19 mouse cellular contexts compared by ENCODE assay signal in the genomic region with DNA sequence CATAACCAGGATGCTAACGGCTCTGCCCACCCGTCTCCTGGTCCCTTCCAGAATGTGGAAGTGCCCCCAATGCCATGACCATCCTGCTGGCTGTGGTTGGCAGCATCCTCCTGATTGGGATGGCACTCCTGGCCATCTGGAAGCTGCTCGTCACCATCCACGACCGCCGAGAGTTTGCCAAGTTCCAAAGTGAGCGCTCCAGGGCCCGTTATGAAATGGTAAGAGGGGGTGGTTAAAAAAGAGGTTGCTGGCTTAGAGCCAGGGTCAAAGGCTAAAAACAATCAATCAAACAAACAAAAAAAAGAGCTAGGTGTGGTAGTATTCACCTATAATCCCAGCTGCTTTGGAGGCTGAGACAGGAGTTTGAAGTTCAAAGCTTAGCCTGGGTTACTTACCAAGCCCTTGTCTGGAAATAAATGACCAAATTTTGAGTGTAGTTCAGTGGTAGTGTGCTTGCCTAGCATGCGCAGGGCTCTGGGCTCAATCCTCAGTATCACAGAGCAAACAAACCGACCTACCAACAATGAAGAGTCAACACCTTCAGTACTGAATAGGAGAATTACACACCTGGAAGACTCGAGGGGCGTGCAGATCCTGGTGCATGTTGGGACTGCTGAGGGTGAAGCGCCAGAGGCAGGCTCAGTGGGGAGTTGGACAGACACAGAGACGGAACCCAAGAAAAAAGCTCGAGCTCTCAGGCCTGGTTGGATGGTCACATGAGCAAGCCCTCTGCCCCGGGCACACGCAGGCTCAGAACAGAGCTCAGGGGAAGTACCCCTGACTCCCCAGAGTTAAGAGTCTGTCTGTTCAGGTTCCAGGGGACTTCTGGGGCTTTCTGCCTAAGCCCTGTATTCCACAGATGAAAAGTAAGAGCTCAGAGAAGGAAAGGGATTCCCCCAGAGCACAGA. TPM values are rescaled to one million over a fixed set of nuclear protein-coding genes. Genes with fewer than 3 reads are reported as not detected.
A peak's percentile ranks its signal among the peaks of the same experiment; 100 is the strongest.
DNase-seq lines count a peak whose midpoint lies in the region; ATAC-seq and TF ChIP-seq lines count a peak whose summit lies in the region.
"Had no signal": no experiment of that assay in that cellular context is flagged by ENCODE, and none has a peak within 500 bp of the region (broad histone marks: within the 10 kb centered on the region; RNA-seq: fewer than 3 reads in every experiment).

No protein-coding gene starts in this region.

- TF ChIP-seq CTCF in liver, postnatal 0 days (IDR thresholded peaks at IDR 0.05; ENCODE audit: low read depth), result no peak

- H3K9me3 ChIP-seq in kidney, embryonic 15.5 days (replicated peaks), result no peaks in the 10 kb centered on the region
- H3K9me3 ChIP-seq in embryonic facial prominence, embryonic 12.5 days, result no peaks in the 10 kb centered on the region
- no peaks in the 10 kb centered on the region for H3K9me3 ChIP-seq in liver, postnatal 0 days (ENCODE audit: low read length)
- H3K9me3 ChIP-seq in intestine, embryonic 16.5 days (ENCODE audit: control insufficient read depth, low read length), result no peaks in the 10 kb centered on the region
- H3K9me3 ChIP-seq: forebrain, embryonic 13.5 days; midbrain, embryonic 13.5 days had no signal

- ATAC-seq in kidney, embryonic 15.5 days (replicated peaks; ENCODE audit: low FRiP score), result no peak
- ATAC-seq in embryonic facial prominence, embryonic 12.5 days (ENCODE audit: insufficient number of reproducible peaks, insufficient read depth, low FRiP score, low TSS enrichment), result no peak
- peak; percentile 80 for ATAC-seq in liver, postnatal 0 days
- no peak for ATAC-seq in intestine, embryonic 16.5 days
- ATAC-seq: activated CD4-positive, CD25-positive, alpha-beta regulatory T cell, adult 4 months; forebrain, embryonic 13.5 days; hindbrain, embryonic 16.5 days; midbrain, embryonic 13.5 days had no signal

- no peak overlapping the region for H3K4me2 ChIP-seq in kidney, embryonic 15.5 days
- H3K4me2 ChIP-seq in embryonic facial prominence, embryonic 12.5 days (replicated peaks), result no peak overlapping the region
- H3K4me2 ChIP-seq in liver, postnatal 0 days (ENCODE audit: low read depth, low read length), result no peak overlapping the region
- H3K4me2 ChIP-seq in intestine, embryonic 16.5 days (ENCODE audit: low read depth, low read length), result no peak overlapping the region
- H3K4me2 ChIP-seq: forebrain, embryonic 13.5 days; midbrain, embryonic 13.5 days had no signal

- no peak overlapping the region for H3K27ac ChIP-seq in kidney, embryonic 15.5 days
- H3K27ac ChIP-seq in embryonic facial prominence, embryonic 12.5 days, result 0 out of 2 replicates have a peak overlapping the region, but pooled peaks have one; percentile 6
- H3K27ac ChIP-seq in liver, postnatal 0 days (ENCODE audit: low read depth), result peak overlapping the region; percentile 67
- no peak overlapping the region for H3K27ac ChIP-seq in intestine, embryonic 16.5 days (ENCODE audit: low read length)
- H3K27ac ChIP-seq: forebrain, embryonic 13.5 days; midbrain, embryonic 13.5 days had no signal

- peak; percentile 58 for DNase-seq in cerebellum, adult 9-11 months
- no peak for DNase-seq in cerebellum, postnatal 25 days
- peak; percentile 47 to 63 for DNase-seq in kidney, adult 8-10 months
- DNase-seq in liver, postnatal 0 days, result peak; percentile 62
- no peak for DNase-seq in thymus, postnatal 14 days
- DNase-seq: adrenal gland, postnatal 36 days; heart, adult 18-20 months; heart, postnatal 10 days; kidney, adult 18-20 months; lung, postnatal 36 days; spleen, adult 18-20 months had no signal

- H3K4me3 ChIP-seq in kidney, embryonic 15.5 days (replicated peaks), result no peak overlapping the region
- no peak overlapping the region for H3K4me3 ChIP-seq in embryonic facial prominence, embryonic 12.5 days
- H3K4me3 ChIP-seq in liver, postnatal 0 days (ENCODE audit: low read depth, low read length), result no peak overlapping the region
- H3K4me3 ChIP-seq in intestine, embryonic 16.5 days (ENCODE audit: low read length), result no peak overlapping the region
- H3K4me3 ChIP-seq: forebrain, embryonic 13.5 days; midbrain, embryonic 13.5 days; myocyte had no signal

- peak; percentile 66; the same call in 1 of the 2 replicates for TF ChIP-seq EP300 in liver, postnatal 0 days (IDR thresholded peaks at IDR 0.05; ENCODE audit: low read depth)

- H3K27me3 ChIP-seq in kidney, embryonic 15.5 days, result no peaks in the 10 kb centered on the region
- no peaks in the 10 kb centered on the region for H3K27me3 ChIP-seq in embryonic facial prominence, embryonic 12.5 days
- no peaks in the 10 kb centered on the region for H3K27me3 ChIP-seq in liver, postnatal 0 days (ENCODE audit: insufficient read depth, low read length)
- H3K27me3 ChIP-seq in intestine, embryonic 16.5 days (replicated peaks; ENCODE audit: control insufficient read depth, insufficient read depth, low read length), result no peaks in the 10 kb centered on the region
- H3K27me3 ChIP-seq: midbrain, embryonic 13.5 days had no signal

- H3K4me1 ChIP-seq in kidney, embryonic 15.5 days, result peaks cover 15% of the 10 kb centered on the region
- H3K4me1 ChIP-seq in embryonic facial prominence, embryonic 12.5 days, result peaks cover 35% of the 10 kb centered on the region
- peaks cover 28% of the 10 kb centered on the region for H3K4me1 ChIP-seq in liver, postnatal 0 days (ENCODE audit: insufficient read depth)
- H3K4me1 ChIP-seq in intestine, embryonic 16.5 days (ENCODE audit: control insufficient read depth, insufficient read depth, low read length), result peaks cover 7% of the 10 kb centered on the region; the same call in 1 of the 2 replicates
- H3K4me1 ChIP-seq: midbrain, embryonic 13.5 days had no signal

- H3K36me3 ChIP-seq in kidney, embryonic 15.5 days, result peaks cover 17% of the 10 kb centered on the region
- H3K36me3 ChIP-seq in embryonic facial prominence, embryonic 12.5 days, result peaks cover 28% of the 10 kb centered on the region
- no peaks in the 10 kb centered on the region for H3K36me3 ChIP-seq in liver, postnatal 0 days (replicated peaks; ENCODE audit: insufficient read depth, low read length)
- H3K36me3 ChIP-seq in intestine, embryonic 16.5 days (ENCODE audit: control insufficient read depth, insufficient read depth, low read length), result no peaks in the 10 kb centered on the region

- H3K9ac ChIP-seq in kidney, embryonic 15.5 days, result no peak overlapping the region
- no peak overlapping the region for H3K9ac ChIP-seq in embryonic facial prominence, embryonic 12.5 days
- no peak overlapping the region for H3K9ac ChIP-seq in liver, postnatal 0 days (replicated peaks)
- no peak overlapping the region for H3K9ac ChIP-seq in intestine, embryonic 16.5 days (ENCODE audit: low read depth, low read length)
- H3K9ac ChIP-seq: midbrain, embryonic 13.5 days had no signal

- 84% methylated on average over 17 of the region's 17 CpGs for WGBS in kidney, embryonic 15.5 days
- WGBS in embryonic facial prominence, embryonic 12.5 days, result 85% methylated on average over 17 of the region's 17 CpGs
- 61% methylated on average over 17 of the region's 17 CpGs for WGBS in liver, postnatal 0 days (ENCODE audit: insufficient replicate concordance)
- 67% methylated on average over 17 of the region's 17 CpGs for WGBS in intestine, embryonic 16.5 days

RNA-seq across cellular contexts. Expression of a gene that starts 18.9 kb away (rescaled TPM):
- 62.5 and 63.6 TPM in 2 replicates for polyA plus RNA-seq in kidney, embryonic 15.5 days (2015; fragmentation: Nextera tagmentation; extraction: Ambion mirVana)
- 62.6 and 63.6 TPM in 2 replicates for polyA plus RNA-seq in embryonic facial prominence, embryonic 12.5 days (2016; fragmentation: Nextera tagmentation; extraction: Ambion mirVana)
- polyA plus RNA-seq in liver, postnatal 0 days (2015; fragmentation: Nextera tagmentation; extraction: Ambion mirVana), result 16.7 and 18.6 TPM in 2 replicates
- polyA plus RNA-seq in intestine, embryonic 16.5 days (2015; fragmentation: Nextera tagmentation; extraction: Ambion mirVana), result 40.0 and 49.4 TPM in 2 replicates

Comparison
In these comparisons a context has a peak if more than half of its experiments do, and no peak if none do; other contexts are left out.
1. DNase-seq: peak in cerebellum, adult 9-11 months (single experiment), kidney, adult 8-10 months (2 of 2) and liver, postnatal 0 days (single experiment); none in cerebellum, postnatal 25 days (0 of 2) and thymus, postnatal 14 days (single experiment).
2. H3K27ac ChIP-seq: peak in embryonic facial prominence, embryonic 12.5 days (single experiment) and liver, postnatal 0 days (single experiment); none in kidney, embryonic 15.5 days (single experiment) and intestine, embryonic 16.5 days (single experiment).